Mouse (Mus musculus) layer of hippocampus, postnatal 14 days (tissue): Measurements from ENCODE around the gene Sik3. TPM values are rescaled to one million over a fixed set of nuclear protein-coding genes. Genes with fewer than 3 reads are reported as not detected.

Experiments used
- DNase-seq, 2 experiments: peaks; one replicate each; pipeline ENCODE4 v3.0.0; 2021 to 2022; ENCODE audit warnings: low spot score in 2 of 2, mixed read lengths in 1 of 2
- long read RNA-seq, 2 experiments: library from polyadenylated mRNA; stranded (forward); transcript quantifications; one replicate each; pipeline ENCODE4 v2.0.0; 2021
- total RNA-seq, 2 experiments: library from RNA; stranded (reverse); gene quantifications; 2 replicates each; pipeline ENCODE4 v1.2.3; 2021

Sik3 gene
- 100 to 1,000 TPM; 104 to 118 TPM for total RNA-seq
- long read RNA-seq, experiment 1, full-length matches to known transcripts: 1 of 45 reads
- long read RNA-seq, experiment 1, partial matches to known transcripts: 42 of 45 reads
- long read RNA-seq, experiment 1, other reads (novel, unspliced or antisense): 2 of 45 reads
- long read RNA-seq, experiment 2, full-length matches to known transcripts: 3 of 44 reads
- long read RNA-seq, experiment 2, partial matches to known transcripts: 33 of 44 reads
- long read RNA-seq, experiment 2, other reads (novel, unspliced or antisense): 8 of 44 reads

GRCm38 (mm10) chr9:46012091-46013008, at the start of gene Sik3, which contains the start of gene Pafah1b2:
TSS of gene Sik3 (plus strand) at chr9:46012820.
TSS of gene Pafah1b2 (minus strand) at chr9:46012690.
- DNase-seq: peak; percentile 95 to 97

GRCm38 (mm10) chr9:45963577-45963976, 49.0 kb upstream of the Sik3 start:
- DNase-seq: no peak

GRCm38 (mm10) chr9:45976884-45977283, 35.7 kb upstream of the Sik3 start:
- DNase-seq: no peak

DNA sequence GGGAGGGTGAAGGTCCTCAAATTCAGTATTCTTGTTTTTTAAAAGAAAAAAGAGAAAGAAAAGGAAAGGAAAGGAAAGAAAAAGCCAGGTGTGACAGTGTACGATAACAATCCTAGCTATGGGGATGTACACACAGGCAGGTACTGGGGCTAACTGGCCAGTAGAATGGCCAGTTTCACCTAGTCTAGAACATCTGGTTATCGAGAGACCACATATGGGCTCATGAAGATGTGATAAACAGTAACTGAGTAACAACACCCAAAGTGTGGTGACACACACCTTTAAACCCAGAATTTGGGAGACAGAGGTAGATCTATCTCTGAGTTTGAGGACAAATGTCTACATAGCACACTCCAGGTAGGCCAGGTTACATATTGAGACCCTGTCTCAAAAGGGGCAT, 32.8 kb upstream of the Sik3 start:
- no peak for DNase-seq

GRCm38 (mm10) chr9:45980611-45981010, 32.0 kb upstream of the Sik3 start:
- no peak for DNase-seq

DNA sequence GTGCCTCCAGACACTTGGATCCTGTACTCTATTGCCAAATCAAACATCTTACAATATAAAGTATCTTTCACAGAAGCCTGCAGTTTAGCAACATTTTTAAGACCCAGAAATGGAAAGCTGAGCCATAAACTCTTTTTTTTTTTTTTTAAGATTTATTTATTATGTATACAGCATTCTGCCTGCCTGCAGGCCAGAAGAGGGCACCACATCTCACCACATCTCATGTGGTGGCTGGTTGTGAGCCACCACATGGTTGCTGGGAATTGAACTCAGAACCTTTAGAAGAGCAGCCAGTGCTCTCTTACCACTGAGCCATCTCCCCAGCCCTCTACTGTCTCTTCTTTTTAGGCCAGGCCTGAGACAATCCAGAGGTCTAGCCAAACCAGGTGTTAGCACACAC, 31.3 kb upstream of the Sik3 start:
- no peak for DNase-seq

DNA sequence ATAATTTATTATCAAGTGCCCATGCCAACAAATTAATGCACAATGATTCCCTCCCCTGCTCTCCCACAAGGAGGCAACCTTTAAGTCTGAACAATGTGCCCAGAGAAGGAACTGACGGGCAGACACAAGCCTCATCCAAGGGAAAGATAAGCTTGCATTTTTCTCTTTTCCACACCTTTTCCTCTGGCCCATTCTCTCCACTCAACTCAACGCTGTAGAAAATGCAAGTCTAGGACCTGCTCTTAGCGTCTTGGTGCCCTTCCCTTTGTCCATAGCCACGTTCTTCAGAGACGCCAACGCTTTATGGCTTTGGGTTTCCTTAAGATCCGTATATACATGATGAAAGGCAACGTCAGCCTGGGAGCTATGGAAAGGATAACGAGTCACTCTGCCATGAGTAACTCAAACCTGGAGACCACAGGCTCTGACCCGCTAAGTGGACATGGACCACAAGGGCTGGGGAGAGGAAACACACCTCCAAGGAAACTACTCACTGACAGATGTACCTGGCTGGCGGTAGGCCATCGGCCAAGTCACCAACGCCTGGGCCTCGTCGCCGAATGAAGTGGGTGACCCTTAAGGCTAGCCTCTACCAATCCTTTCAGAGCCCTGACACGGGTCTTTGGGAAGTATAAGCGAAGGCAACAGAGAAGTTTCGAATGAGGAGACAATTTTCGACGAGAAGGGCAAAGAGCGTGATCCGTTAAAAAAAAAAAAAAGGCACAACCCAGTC, 28.8 kb upstream of the Sik3 start:
- peak; percentile 15 to 30 for DNase-seq

DNA sequence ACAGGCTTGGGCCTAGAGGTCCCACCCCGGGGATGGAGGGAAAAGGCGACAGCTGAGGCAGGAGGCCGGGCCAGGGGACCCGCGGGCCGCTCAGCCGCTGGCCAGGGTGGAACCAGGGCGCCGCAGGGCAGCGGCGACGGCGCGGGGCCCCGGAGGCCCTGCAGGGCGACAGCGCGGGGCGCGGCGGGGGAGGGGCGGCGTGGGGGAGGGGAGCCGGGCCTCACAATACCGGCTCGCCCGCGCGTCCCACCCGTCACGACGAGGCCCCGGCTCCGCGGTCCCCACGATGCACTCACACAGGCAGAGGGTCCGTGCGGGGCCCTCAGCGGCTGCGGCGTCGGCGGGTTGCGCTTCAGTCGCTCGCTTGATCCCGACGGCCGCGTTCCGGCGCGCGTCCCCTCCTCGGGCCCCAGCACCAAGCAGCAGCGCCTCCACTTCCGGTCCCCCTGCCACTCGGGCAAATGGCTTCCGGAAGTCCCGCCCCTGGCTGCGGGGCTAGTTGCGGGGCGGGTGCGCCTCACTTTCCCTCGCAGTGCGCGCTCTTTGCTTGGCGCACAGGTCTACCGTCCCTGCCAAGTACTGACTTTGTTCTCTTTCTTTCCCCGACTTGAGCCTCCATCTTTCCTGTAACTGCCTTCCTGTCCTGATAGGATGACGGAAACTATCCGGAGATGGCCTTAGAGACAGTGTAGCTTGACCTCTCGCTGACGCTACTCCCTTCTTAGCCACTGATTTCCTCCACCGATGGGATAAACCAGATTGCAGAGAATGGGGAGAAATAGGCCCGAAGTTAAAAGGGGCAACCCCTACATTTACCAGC, 28.0 kb upstream of the Sik3 start:
- peak; percentile 89 to 92 for DNase-seq

GRCm38 (mm10) chr9:45985229-45985567, 27.4 kb upstream of the Sik3 start:
- peak; percentile 31 to 68 for DNase-seq

- no peak for DNase-seq
Observed at GRCm38 (mm10) chr9:45999009-45999408, 13.6 kb upstream of the Sik3 start.

DNA sequence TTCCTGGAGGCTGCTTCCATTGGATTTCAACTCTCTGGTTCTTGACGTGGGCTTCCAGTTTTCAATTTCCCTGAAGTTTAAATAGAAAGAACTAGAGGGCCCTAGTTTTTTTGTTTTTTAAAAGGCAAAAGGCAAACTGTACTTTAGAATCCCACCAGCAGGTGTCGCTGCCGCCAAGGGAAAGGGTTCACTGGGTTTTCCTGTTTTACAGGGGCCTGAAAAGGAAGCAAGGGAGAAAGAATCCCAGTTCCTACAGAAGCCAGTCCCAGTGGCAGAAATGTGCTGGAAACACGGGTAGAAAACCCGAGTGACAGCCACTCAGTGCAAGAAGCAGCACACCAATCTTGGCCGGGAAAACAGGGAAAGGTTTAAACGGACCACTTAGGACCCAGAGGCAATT, 8.9 kb upstream of the Sik3 start:
- peak; percentile 89 to 91 for DNase-seq

- DNase-seq: no peak
Observed at GRCm38 (mm10) chr9:46004529-46004928, 8.1 kb upstream of the Sik3 start.

GRCm38 (mm10) chr9:46006224-46006623, 6.4 kb upstream of the Sik3 start:
- DNase-seq: no peak

DNA sequence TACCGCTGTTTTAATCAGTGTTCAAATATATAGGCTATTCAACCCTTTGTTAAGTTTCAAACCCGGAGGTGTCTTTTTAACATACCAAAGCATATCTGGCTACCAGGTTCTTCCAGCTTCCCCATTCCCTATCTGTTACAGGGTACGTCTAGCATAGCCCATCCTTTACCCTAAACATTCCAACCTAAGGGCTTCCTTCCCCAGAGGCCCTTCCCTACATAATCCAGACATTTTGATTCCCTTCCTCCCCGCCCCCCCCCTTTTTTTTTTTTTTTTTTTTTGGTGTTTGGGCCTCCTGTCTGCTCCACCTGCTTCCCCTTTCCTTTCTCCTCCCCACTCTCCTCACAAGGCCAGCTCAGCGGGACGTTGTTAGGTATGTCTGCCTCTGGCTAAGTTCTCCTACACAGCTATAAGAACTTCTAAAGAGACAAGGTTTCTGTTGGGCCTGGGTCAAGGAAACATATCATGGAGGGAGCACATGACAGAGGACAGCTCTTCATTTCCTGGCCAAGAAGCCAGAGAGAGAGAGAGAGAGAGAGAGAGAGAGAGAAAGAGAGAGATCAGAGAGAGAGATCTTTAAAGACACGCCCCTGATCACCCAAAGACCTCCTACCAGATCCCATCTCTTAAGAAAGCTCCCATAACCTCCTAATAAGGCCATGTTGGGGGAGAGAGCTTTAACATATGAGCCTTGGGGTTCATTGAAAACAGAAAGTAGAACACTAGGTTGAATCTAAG, 3.5 kb upstream of the Sik3 start:
- no peak for DNase-seq

DNA sequence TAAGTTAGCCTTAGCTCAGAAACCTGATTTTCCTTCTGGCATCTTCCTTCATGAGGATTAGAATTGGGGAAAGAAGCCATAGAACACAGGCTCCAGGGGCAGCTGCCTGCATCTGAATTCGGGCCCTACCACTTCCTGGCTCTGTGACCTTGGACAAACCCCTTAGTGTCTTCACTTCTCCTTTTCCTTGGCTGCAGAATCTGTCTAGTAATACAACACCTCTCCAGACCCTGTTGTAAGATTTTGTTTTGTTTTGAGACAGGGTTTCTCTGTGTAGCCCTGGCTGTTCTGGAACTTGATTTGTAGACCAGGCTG, 3.0 kb upstream of the Sik3 start:
- DNase-seq: no peak

DNA sequence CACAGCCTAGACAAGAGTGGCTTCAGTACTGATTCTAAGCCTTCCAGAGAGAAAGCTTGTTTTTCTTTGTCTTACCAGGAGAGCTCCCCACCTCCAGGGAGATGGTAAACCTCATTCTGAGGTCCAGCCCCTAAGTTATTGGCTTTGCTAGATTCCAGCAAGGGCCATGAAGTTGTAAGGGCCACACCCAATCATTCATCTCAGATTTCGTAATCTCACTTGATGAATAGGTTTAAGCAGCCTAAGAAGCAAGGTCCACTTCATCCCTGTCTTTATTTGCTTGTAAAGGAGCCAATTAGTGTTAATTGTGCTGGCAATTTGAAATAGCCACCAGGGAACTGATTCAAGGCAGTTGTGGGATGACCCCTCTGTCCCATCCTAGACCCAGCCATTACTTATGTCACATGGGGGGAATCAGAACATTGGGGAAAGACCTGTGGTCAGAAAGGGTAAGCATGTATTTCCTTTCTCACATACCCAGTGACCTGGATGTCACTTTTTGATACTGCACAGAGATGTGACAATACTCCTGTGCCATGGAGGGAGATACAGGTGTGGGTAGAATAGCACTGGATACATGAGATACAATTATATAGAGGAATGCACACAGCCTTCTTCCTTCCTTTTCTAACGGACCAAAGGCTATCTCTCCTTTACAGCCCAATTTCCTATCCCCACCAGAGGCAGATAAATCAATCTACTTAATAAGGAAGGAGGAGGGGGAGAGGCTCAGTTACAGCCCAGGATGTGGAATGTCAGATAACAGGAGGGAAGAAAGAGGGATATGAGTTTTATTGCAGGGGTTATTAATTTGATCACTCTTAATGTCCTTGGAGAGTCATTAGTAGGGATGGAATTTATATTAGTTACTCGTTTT, 1.3 kb upstream of the Sik3 start:
- no peak for DNase-seq

DNA sequence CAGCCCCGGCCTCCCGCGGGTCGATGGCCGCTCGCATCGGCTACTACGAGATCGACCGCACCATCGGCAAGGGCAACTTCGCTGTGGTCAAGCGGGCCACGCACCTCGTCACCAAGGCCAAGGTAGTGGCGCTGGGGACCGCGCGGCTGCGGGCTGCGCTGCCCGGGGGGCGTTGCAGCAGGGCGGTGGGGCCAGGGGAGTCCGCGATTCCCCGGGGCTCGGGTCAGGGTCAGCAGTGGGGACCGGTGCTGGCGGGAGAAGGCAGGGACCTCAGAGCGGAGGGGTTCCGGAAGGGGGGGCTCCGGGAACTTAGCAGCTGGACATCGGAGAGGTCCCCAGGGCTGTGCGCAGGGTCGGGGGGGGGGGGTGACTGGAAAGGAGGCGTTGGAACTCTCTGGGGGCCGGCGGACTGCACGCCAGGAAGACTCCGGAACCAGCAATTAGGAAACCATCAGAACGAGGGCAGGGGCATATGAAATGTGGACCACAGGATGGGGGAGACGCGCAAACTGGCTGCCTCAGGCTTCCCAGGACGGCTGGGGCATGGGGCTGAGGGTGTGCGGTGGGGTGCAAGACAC, 478 bp downstream of the Sik3 start:
- no peak for DNase-seq

DNA sequence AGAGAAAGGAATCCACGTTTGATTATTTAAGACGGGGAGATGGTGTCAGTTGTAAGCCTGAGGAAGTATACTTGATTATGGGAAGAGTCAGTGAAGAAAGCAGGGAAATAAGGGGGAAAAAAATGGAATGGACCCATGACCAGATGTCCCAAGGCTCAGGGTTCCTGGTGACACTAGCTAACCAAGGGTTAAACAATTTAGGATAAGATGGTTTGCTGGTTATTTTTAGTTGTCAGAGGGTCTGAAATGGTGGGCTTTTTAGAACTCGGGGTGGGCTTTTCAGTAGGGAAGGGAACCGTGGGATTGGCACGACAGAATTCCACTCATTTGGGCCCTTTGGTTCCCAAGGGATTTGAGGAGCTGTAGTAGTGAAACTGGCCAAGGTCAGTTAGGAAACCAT, 996 bp downstream of the Sik3 start:
- DNase-seq: no peak

- peak in 1 of 2 experiments; percentile 56 for DNase-seq
Observed at GRCm38 (mm10) chr9:46014251-46014681, 1.6 kb downstream of the Sik3 start.
